Mouse (Mus musculus) B cell, adult 67 days (primary cell): ENCODE results near the gene Pak6. TPM values are rescaled to one million over a fixed set of nuclear protein-coding genes. Genes with fewer than 3 reads are reported as not detected.

Experiments used
- total RNA-seq, 2 experiments: library from RNA; stranded (reverse); gene quantifications; 4 replicates each; pipeline ENCODE4 v1.2.4; 2023

Gene Pak6
- 1 to 10 TPM in 1 of 2 experiments, not detected in 1; 3.3 TPM for total RNA-seq

DNA sequence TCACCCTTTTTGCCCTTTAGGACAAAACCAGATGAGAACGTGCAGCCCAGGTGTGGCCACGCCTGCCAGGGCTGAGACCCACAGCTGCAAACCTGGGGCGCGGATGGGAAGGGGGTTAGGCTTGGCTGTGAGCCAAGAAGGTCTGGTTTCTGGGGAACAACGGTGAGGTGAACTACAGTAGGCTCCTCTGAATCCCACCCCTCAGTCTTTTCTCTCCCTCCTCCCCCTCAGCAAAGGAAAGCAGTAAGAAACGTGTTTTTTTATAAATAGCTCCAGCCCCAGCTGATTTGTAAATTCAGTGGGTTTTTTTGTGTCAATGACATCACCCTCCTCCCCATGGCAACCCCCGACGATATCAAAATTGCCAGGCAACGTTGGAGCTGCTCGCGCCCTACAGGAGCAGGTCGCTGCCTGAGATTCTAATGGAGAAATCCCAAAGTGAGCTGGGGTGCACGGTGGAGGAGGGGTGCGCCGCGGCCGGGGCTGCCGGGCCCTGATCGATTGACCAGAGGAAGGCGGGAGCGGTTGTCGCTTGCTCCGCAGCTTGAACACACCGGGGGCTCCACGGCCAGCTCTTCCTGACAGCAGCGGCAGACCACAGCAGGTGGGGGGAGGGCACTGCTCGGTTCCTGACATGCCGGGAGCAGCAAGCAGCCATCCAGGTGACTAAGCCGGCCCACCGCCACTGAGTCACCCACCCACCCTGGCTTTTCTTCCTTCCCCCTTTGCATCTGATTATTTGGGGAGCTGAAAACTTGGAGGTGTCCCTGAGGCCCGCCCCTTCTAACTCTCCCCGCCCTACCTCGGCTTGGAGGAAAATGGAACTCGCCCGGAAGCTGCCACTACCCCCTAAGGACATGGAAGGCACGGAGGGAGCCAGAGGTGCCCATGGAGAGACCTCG is at the start of gene Pak6:
Pak6 (plus strand) TSS at position 402 of the 902 bp plus-strand sequence.

GRCm38 (mm10) chr2:118703913-118704730 is 41.0 kb downstream of the Pak6 start, which contains the start of gene Ankrd63:
TSS of gene Ankrd63 (minus strand) at chr2:118703963.

GRCm38 (mm10) chr2:118728337-118728736 is 65.2 kb downstream of the Pak6 start, which contains the start of gene Plcb2:
TSS of gene Plcb2 (minus strand) at chr2:118728438.

GRCm38 (mm10) chr2:118745232-118745884 is 82.3 kb downstream of the Pak6 start, which contains the start of gene Inafm2:
TSS of gene Inafm2 (plus strand) at chr2:118745758.

Other genes starting within 250 kb of the Pak6 start
- gene Srp14, start 183.6 kb upstream of the Pak6 start, total RNA-seq: 100 to 1,000 TPM; 127 to 130 TPM
- gene Bmf, start 113.6 kb upstream of the Pak6 start, total RNA-seq: 10 to 100 TPM; 79.6 to 86.7 TPM
- 1 to 10 TPM; 3.6 to 5.7 TPM for gene Bub1b, start 65.1 kb upstream of the Pak6 start, total RNA-seq
- under 1 TPM; 0.47 to 0.96 TPM for gene Ankrd63, start 40.7 kb downstream of the Pak6 start, total RNA-seq
- 100 to 1,000 TPM; 109 to 137 TPM for gene Plcb2, start 65.1 kb downstream of the Pak6 start, total RNA-seq
- 10 to 100 TPM; 23.3 TPM for gene Inafm2, start 82.5 kb downstream of the Pak6 start, total RNA-seq
- not detected for gene Ccdc9b, start 99.4 kb downstream of the Pak6 start, total RNA-seq
- gene Phgr1, start 109.5 kb downstream of the Pak6 start, total RNA-seq: not detected
- gene Disp2, start 116.4 kb downstream of the Pak6 start, total RNA-seq: not detected
- gene Knstrn, start 150.7 kb downstream of the Pak6 start, total RNA-seq: 10 to 100 TPM in 1 of 2 experiments, 1 to 10 TPM in 1; 7.4 to 10.0 TPM
- 10 to 100 TPM; 84.9 to 99.0 TPM for gene Ivd, start 198.7 kb downstream of the Pak6 start, total RNA-seq
- gene Bahd1, start 237.1 kb downstream of the Pak6 start, total RNA-seq: 10 to 100 TPM; 58.6 to 62.4 TPM